Mouse (Mus musculus): ENCODE measurements around the gene Atp5g1. TPM values are rescaled to one million over a fixed set of nuclear protein-coding genes. Genes with fewer than 3 reads are reported as not detected.

Atp5g1 gene
- polyA plus RNA-seq, 1 experiment from 2014 or later: 424 TPM

DNA sequence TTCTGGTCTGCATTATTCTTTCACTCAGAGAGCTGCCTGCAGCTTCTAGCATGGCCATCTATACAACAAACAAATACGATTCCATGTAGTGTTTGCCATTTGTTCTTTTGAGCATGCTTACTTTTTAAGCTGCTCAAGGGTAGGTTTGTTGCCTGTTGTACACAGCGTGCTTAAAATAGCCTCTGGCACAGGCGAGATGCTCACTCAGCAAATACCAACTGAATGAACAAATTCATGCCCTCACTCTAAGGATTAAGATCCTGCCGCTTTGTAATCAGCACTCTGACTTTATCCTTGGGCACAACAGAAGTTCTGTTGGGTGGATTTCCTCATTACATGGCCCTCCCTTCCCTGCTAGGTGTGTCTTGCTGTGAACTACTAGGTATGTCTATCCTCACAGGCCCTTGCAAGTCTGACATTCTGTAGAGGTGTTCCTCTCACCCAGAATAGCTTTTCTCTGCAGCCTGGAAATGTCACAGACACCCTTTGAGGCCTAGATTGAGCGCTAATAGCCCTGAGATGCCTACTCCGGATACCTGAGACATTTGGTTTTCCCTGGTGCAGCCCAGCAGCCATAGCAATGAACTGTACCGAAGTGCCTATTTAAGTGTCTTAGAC, 17.3 kb upstream of the Atp5g1 start:
- H3K27me3 ChIP-seq: peaks cover 3% of the 10 kb centered on the region; the same call in 1 of the 2 replicates
- H3K9ac ChIP-seq: no peak overlapping the region
- no peak overlapping the region for H3K4me3 ChIP-seq
- no peak for ATAC-seq (ENCODE audit: low FRiP score, low read depth)
- WGBS: 43% methylated on average over 7 of the region's 7 CpGs
- H3K4me2 ChIP-seq (replicated peaks): no peak overlapping the region
- no peak overlapping the region for H3K27ac ChIP-seq
- H3K36me3 ChIP-seq: no peaks in the 10 kb centered on the region
- no peaks in the 10 kb centered on the region; the same call in 1 of the 2 replicates for H3K9me3 ChIP-seq
- no peaks in the 10 kb centered on the region for H3K4me1 ChIP-seq

DNA sequence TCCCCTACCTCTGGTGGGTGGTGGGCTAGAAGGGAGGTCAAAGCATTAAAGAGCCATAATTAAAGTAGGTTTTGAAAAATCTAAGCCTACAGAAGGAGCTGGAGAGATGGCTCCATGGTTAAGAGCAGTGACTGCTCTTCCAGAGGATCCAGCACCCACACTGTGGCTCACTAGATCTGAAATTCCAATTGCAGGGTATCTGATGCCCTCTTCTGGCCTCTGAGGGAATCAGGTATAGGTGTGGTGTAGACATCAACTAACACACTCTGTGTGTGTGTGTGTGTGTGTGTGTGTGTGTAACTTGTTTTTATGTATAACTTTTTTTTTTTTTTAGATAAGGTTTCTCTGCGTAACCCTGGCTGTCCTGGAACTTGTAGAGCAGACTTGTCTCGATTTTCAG, 15.6 kb upstream of the Atp5g1 start:
- no peak overlapping the region for H3K4me3 ChIP-seq
- no peaks in the 10 kb centered on the region; the same call in 1 of the 2 replicates for H3K9me3 ChIP-seq
- H3K4me1 ChIP-seq: no peaks in the 10 kb centered on the region
- 58% methylated on average over 2 of the region's 2 CpGs for WGBS
- no peaks in the 10 kb centered on the region for H3K36me3 ChIP-seq
- no peak overlapping the region for H3K4me2 ChIP-seq (replicated peaks)
- no peak for ATAC-seq (ENCODE audit: low FRiP score, low read depth)
- no peak overlapping the region for H3K9ac ChIP-seq
- H3K27ac ChIP-seq: no peak overlapping the region
- H3K27me3 ChIP-seq: peaks cover 3% of the 10 kb centered on the region; the same call in 1 of the 2 replicates

DNA sequence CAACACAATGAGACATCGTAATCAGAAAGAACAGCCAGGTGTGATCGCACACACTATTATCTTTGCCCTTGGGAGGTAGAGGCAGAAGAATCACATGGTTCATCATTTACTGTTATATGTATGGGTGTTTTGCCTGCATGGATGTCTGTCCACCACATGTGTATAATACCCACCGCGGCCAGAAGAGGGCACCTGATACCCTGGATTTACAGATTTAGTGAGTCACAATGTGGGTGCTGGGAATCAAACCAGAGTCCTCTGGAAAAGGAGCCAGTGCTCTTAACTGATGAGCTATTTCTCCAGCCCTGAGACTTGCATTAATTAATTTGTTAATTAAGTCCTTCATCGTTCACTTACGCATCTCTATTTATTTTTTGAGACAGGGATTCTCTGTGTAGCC, 12.5 kb upstream of the Atp5g1 start:
- no peaks in the 10 kb centered on the region for H3K4me1 ChIP-seq
- H3K9ac ChIP-seq: no peak overlapping the region
- H3K4me2 ChIP-seq (replicated peaks): no peak overlapping the region
- no peak overlapping the region for H3K4me3 ChIP-seq
- H3K27ac ChIP-seq: no peak overlapping the region
- ATAC-seq (ENCODE audit: low FRiP score, low read depth): no peak
- H3K36me3 ChIP-seq: no peaks in the 10 kb centered on the region
- WGBS: 84% methylated on average over 6 of the region's 6 CpGs
- H3K27me3 ChIP-seq: peaks cover 3% of the 10 kb centered on the region; the same call in 1 of the 2 replicates
- H3K9me3 ChIP-seq: no peaks in the 10 kb centered on the region; the same call in 1 of the 2 replicates

DNA sequence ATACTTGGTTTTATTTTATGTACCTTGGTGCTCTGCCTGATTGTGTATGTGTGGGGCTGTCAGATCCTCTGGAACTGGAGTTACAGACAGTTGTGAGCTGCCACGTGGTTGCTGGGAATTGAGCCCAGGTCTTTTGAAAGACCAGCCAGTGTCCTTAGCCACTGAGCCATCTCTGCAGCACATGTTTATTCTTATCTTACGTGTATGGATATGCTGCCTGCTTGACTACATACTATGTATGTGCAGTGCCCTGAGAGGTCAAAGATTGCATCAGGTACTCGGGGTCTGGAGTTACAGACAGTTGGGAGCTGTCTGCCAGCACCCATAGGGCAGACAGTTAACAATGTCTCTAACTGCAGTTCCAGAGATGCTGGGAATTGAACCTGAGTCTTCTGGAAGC, 7.2 kb upstream of the Atp5g1 start:
- Histone ChIP-seq H3K27me3 (no peaks in the 10 kb centered on the region), H3K27ac (no peak overlapping the region), H3K9me3 (no peaks in the 10 kb centered on the region), H3K4me1 (no peaks in the 10 kb centered on the region), H3K36me3 (no peaks in the 10 kb centered on the region), H3K4me2 (replicated peaks) (no peak overlapping the region), H3K4me3 (no peak overlapping the region), H3K9ac (no peak overlapping the region)
- no peak for ATAC-seq (ENCODE audit: low FRiP score, low read depth)
- WGBS: 78% methylated on average over 3 of the region's 3 CpGs

DNA sequence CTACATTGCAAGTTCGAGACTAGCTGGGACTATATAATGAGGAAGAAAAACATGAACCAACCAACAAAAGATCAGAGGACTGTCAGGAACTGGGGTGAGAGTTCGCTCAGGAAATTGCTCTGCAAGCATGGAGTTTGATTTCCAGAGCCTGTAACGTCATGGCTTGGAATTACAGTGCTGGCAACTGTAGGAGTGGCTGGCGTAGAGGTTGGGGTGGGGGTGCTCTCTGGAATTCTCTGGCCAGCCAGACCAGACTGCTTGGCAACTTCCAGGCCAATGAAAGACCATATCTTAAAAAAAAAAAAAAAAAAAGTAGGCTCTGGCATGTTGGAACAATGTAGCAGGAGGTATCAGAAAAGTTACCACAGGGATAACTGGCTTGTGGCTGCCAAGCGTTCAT, 5.3 kb upstream of the Atp5g1 start:
- Histone ChIP-seq H3K9ac (no peak overlapping the region), H3K27ac (no peak overlapping the region), H3K36me3 (no peaks in the 10 kb centered on the region), H3K4me2 (replicated peaks) (no peak overlapping the region), H3K9me3 (no peaks in the 10 kb centered on the region), H3K4me3 (no peak overlapping the region), H3K27me3 (no peaks in the 10 kb centered on the region), H3K4me1 (no peaks in the 10 kb centered on the region)
- WGBS: 66% methylated on average over 5 of the region's 5 CpGs
- ATAC-seq (ENCODE audit: low FRiP score, low read depth): no peak

DNA sequence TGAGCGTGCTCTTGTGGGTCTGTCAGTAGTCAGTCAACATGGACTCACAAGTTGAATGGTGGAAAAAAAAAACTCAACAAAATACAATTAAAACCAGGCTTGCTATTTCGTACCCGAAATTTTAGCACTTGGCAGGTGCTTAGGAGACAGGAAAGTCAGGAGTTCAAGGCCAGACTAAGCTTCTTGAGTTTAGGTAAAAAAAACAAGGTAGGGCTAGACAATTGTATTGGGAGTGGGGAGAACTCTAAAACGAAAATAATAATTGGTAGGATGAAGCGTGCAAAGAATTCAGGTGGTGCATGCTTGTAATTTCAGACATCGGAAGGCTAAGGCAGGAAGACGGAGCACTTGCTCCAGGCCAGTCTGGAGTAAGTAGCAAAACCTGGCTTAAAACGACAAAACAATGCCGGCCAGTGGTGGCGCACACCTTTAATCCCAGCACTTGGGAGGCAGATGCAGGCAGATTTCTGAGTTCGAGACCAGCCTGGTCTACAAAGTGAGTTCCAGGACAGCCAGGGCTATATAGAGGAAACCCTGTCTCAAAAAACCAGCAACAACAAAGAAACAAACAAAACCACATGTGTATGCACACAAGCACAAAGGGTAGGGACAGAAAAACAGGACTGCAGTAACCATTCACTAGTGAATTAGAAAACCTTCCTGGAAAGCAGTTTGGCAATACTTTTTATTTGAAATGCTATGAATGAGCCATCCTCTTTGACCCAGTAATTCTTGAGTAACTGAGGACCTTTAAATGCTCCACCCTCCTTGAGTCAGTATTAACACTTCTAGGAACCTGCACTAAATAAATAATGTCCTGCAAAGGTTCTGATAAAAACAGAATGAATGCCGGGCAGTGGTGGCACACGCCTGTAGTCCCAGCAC, 993 bp upstream of the Atp5g1 start:
- Histone ChIP-seq H3K27me3 (no peaks in the 10 kb centered on the region), H3K4me1 (peaks cover 14% of the 10 kb centered on the region), H3K9ac (no peak overlapping the region), H3K4me2 (replicated peaks) (peak overlapping the region; percentile 59), H3K4me3 (peak overlapping the region; percentile 38), H3K9me3 (no peaks in the 10 kb centered on the region), H3K27ac (peak overlapping the region; percentile 64; the same call in 1 of the 2 replicates), H3K36me3 (peaks cover 16% of the 10 kb centered on the region)
- 68% methylated on average over 13 of the region's 13 CpGs for WGBS
- ATAC-seq (ENCODE audit: low FRiP score, low read depth): no peak

DNA sequence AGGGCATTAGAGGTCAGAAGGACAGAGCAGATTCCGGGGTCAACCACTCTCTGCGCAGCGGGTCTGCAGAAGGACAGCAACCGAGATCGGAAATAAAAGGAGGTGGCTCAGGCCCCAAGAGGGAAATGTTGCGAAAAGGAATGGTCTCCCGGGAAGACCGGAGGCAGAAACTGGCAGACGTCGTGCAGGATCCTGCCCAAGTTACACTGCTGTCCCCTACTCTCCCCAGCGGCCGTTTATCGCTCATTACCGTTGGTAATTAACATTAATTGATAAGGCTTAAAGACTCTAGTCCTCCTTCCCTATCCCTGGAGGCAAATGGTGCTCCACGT, 327 bp downstream of the Atp5g1 start:
- Histone ChIP-seq H3K36me3 (peaks cover 28% of the 10 kb centered on the region), H3K9ac (peak overlapping the region; percentile 83), H3K27me3 (no peaks in the 10 kb centered on the region), H3K4me2 (replicated peaks) (peak overlapping the region; percentile 92), H3K4me1 (peaks cover 14% of the 10 kb centered on the region), H3K27ac (peak overlapping the region; percentile 49; the same call in 1 of the 2 replicates), H3K9me3 (no peaks in the 10 kb centered on the region), H3K4me3 (peak overlapping the region; percentile 81)
- no peak for ATAC-seq (ENCODE audit: low FRiP score, low read depth)
- WGBS: under 1% methylated on average over 15 of the region's 15 CpGs

DNA sequence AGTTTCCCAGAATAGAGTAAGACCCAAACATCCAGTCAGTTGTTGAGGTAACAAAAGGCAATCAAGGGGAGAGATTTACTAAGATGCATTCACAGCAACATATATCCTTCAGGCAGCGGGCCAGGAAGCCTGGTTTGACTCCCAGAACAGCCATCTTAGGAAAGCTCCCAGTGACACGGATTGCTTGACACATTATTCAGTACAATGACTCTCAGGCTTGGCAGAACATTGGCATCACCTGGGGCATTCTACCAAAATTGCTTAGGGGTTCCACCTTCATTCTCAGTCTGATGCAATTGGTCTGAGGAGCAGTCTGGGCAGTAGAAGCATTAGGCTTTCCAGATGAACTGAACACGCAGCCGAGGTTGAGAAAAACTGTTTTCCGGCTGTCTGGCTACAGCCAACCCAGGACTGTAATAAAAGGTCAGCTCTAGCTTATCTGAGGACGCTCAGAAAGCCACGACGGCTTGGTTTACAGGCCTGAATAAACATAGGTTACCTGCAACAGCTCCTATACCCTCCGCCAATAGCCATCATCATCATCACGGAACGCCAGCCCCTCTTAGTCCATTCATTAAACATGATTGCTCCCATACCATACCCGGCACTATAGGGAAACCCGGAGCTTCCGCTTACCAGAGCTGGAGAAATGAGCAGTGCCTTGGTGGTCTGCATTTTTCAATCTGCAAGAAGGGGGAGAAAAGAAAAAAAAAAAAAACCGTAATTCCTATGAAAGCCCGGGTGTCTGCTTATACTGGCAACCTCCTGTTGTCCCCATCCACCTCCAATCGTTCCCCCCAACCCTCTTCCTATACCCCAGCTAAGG, 906 bp downstream of the Atp5g1 start:
- ATAC-seq (ENCODE audit: low FRiP score, low read depth): no peak
- peak overlapping the region; percentile 83 for H3K9ac ChIP-seq
- peak overlapping the region; percentile 81 for H3K4me3 ChIP-seq
- H3K27ac ChIP-seq: 0 out of 2 replicates have a peak overlapping the region, but pooled peaks have one; percentile 49
- H3K4me1 ChIP-seq: peaks cover 14% of the 10 kb centered on the region
- H3K36me3 ChIP-seq: peaks cover 34% of the 10 kb centered on the region
- no peaks in the 10 kb centered on the region for H3K9me3 ChIP-seq
- peak overlapping the region; percentile 92 for H3K4me2 ChIP-seq (replicated peaks)
- 18% methylated on average over 17 of the region's 17 CpGs for WGBS
- no peaks in the 10 kb centered on the region for H3K27me3 ChIP-seq

DNA sequence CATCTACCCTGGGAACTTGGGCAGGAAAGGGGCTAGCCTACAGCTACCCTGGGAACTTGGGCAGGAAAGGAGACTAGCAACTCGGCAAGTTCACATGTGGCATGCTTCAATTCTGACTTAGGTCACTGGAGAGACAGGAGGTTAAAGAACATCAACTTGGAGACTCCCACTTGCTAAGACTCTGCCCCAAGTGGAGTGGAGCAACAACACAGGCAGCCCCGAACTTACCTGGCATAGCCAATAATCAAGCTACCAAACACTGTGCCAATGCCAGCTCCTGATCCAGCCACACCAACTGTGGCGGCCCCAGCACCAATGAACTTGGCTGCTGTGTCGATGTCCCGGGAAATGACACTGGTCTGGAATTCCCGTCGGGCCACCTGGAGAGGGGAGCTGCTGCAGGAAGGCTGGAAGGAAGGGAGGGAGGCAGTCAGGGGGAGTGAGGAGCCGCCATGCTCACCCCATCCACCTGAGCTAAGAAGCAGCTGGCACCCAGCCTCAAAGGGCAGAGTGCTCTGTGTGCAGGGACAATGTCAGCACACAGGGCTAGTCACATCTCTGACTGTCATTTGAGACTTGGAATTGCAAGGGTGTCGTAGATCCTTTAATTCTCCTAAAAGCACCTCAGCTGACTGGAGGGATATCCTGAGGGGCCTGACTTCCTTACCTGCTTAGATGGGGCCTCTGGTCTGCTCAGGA, 2.0 kb downstream of the Atp5g1 start:
- Histone ChIP-seq H3K36me3 (peaks cover 35% of the 10 kb centered on the region), H3K9me3 (no peaks in the 10 kb centered on the region), H3K27ac (no peak overlapping the region), H3K4me1 (peaks cover 14% of the 10 kb centered on the region), H3K27me3 (no peaks in the 10 kb centered on the region), H3K4me2 (replicated peaks) (peak overlapping the region; percentile 92), H3K4me3 (peak overlapping the region; percentile 81; the same call in 1 of the 2 replicates), H3K9ac (peak overlapping the region; percentile 83)
- 86% methylated on average over 9 of the region's 9 CpGs for WGBS
- no peak for ATAC-seq (ENCODE audit: low FRiP score, low read depth)

DNA sequence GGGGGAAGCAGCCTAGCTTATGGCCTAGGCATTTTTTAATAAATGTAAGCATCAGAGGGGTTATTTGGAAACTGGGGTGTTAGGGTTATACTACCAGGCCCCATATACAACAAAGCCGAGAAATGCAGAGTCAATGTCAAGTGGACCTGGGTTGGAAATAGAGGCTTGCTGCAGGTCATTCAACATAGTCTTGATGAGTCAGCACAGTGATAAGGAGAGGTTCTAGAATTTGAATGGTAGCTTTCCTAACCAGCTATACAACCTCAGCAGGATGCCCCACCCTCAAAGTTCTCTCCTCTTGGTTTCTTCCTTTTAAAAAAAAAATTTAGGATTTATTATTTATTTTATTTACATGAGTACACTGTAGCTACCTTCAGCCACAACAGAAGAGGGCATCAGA, 4.5 kb downstream of the Atp5g1 start:
- no peak overlapping the region for H3K4me2 ChIP-seq (replicated peaks)
- WGBS: 95% methylated on average over 1 of the region's 1 CpGs
- H3K4me3 ChIP-seq: no peak overlapping the region
- H3K9ac ChIP-seq: no peak overlapping the region
- peaks cover 35% of the 10 kb centered on the region for H3K36me3 ChIP-seq
- ATAC-seq (ENCODE audit: low FRiP score, low read depth): no peak
- H3K27me3 ChIP-seq: no peaks in the 10 kb centered on the region
- no peaks in the 10 kb centered on the region for H3K9me3 ChIP-seq
- no peak overlapping the region for H3K27ac ChIP-seq
- H3K4me1 ChIP-seq: peaks cover 14% of the 10 kb centered on the region

DNA sequence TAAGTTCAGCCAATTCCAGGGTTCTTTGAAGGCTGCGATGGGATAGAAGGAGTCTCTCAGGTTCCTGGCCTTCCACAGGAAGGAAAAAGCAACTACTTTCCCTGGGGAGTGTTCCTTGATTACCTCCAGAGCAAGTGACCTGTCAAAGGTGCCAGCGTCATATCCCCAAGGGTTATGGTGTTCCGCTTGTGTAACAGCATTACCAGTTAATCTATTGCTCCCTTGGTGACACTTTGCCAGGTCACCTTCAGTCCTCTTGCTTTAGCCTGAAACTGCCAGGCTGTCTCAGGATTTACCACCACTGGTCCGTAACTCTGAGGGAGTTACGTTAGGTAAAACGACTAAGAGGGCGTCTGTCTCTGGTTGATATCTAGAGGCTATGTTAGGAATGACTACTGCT, 5.1 kb downstream of the Atp5g1 start:
- Histone ChIP-seq H3K27ac (no peak overlapping the region), H3K36me3 (peaks cover 35% of the 10 kb centered on the region), H3K27me3 (no peaks in the 10 kb centered on the region), H3K4me2 (replicated peaks) (no peak overlapping the region), H3K9ac (no peak overlapping the region), H3K4me3 (no peak overlapping the region), H3K9me3 (no peaks in the 10 kb centered on the region), H3K4me1 (peaks cover 19% of the 10 kb centered on the region)
- no peak for ATAC-seq (ENCODE audit: low FRiP score, low read depth)
- 89% methylated on average over 7 of the region's 7 CpGs for WGBS

All from limb, embryonic 13.5 days (tissue).